Mouse (Mus musculus): ENCODE measurements at regions not wholly inside any gene's neighbourhood (a gene's known extent, or its start where the extent isn't known, plus 50 kb on each side); places are given as distances from the start of the nearest gene placed in this dataset.

GRCm38 (mm10) chr5:120025212-120025611, 91.1 kb upstream of the Rbm19 start:
- no peak for DNase-seq (ENCODE audit: low spot score in 2 of 2)

GRCm38 (mm10) chr5:120030904-120031303, 85.4 kb upstream of the Rbm19 start:
- DNase-seq (ENCODE audit: low spot score in 2 of 2) = no peak

DNA sequence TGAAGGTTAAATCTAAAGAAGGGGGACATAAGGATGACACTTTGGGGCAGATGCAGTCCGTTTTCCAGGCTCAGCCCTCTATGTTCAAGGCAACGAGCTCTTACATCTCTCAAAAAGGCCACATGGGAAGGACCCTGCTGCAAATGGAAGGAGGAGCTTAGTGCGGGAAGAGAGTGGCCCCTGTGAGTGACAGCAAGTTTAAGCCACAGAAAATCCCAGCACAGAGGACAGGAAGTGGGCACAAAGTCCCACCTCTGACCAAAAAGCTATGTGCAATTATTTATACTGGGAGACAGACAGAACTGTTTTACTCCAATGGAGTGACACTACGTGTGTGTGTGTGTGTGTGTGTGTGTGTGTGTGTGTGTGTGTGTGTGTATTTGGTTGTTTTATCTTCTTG, 84.7 kb upstream of the Rbm19 start:
- no peak for DNase-seq (ENCODE audit: low spot score in 2 of 2)

- no peak for DNase-seq (ENCODE audit: low spot score in 2 of 2)
These were observed 81.7 kb upstream of the Rbm19 start for GRCm38 (mm10) chr5:120034499-120035077.

GRCm38 (mm10) chr5:120035251-120035650, 81.0 kb upstream of the Rbm19 start:
- DNase-seq (ENCODE audit: low spot score in 2 of 2) = no peak

DNA sequence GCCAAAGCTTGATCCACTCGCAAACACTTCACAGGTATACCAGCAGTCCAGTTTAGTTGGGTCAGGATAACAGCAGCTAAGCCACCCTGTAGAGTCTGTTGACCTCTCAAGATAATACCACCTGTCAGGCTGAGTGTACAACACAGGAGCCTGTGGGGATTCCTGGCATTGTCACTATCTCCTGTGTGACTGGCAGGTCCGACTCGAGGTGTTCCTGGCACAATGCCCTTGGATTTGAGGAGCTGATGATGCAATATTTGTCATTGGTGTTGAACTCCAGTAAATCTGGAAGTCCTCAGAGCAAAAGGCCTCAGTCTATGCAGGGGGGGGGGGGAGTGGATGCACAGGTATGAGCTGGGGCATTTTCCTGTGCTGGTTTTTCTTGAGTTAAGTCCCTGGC, 78.5 kb upstream of the Rbm19 start:
- no peak for DNase-seq (ENCODE audit: low spot score in 2 of 2)

- no peak for DNase-seq (ENCODE audit: low spot score in 2 of 2)
These were observed 72.5 kb upstream of the Rbm19 start for GRCm38 (mm10) chr5:120043786-120044185.

GRCm38 (mm10) chr5:120049063-120049781, 67.0 kb upstream of the Rbm19 start:
- DNase-seq (ENCODE audit: low spot score in 2 of 2) = no peak

- DNase-seq (ENCODE audit: low spot score in 2 of 2) = no peak
These were observed 65.4 kb upstream of the Rbm19 start for GRCm38 (mm10) chr5:120050728-120051436.

- no peak for DNase-seq (ENCODE audit: low spot score in 2 of 2)
These were observed 61.6 kb upstream of the Rbm19 start for GRCm38 (mm10) chr5:120054498-120055167.
